Mouse (Mus musculus) liver, embryonic 16.5 days (tissue): ENCODE measurements at regions not wholly inside any gene's neighbourhood (a gene's known extent, or its start where the extent isn't known, plus 50 kb on each side); places are given as distances from the start of the nearest gene placed in this dataset.
"Not testable (repeated sequence)": the region's sequence is repeated elsewhere in the genome, so short reads cannot be mapped to it uniquely, and the experiment has no call there.

Experiments used
- ATAC-seq: fragments of 200-750 bp; cut with Nextera tagmentation; 2 replicates; pipeline ENCODE4 v1.8.0; 2017; ENCODE audit warnings: low read depth, mild to moderate bottlenecking, moderate number of reproducible peaks, moderate library complexity
- H3K27ac ChIP-seq: fragments of 300-500 bp; sonication (generic); 2 replicates; pipeline ENCODE4 v1.5.1; 2014; ENCODE audit warnings: mild to moderate bottlenecking, low read length
- H3K27me3 ChIP-seq: fragments of 300-500 bp; sonication (generic); 2 replicates; pipeline ENCODE4 v1.6.1; 2014; ENCODE audit warnings: low read depth, low read length, mixed read lengths; ENCODE audit not compliant: control insufficient read depth, insufficient read depth
- H3K36me3 ChIP-seq: fragments of 300-500 bp; sonication (generic); 2 replicates; pipeline ENCODE4 v1.6.1; 2014; ENCODE audit warnings: mild to moderate bottlenecking; ENCODE audit not compliant: control insufficient read depth, insufficient read depth
- H3K4me1 ChIP-seq: fragments of 300-500 bp; sonication (generic); 2 replicates; pipeline ENCODE4 v1.6.1; 2014; ENCODE audit warnings: low read depth, low read length, mixed read lengths; ENCODE audit not compliant: control insufficient read depth
- H3K4me2 ChIP-seq: fragments of 300-500 bp; sonication (generic); 2 replicates; pipeline ENCODE4 v1.6.1; 2014; ENCODE audit warnings: low read depth, low read length, mixed read lengths
- H3K4me3 ChIP-seq: fragments of 300-500 bp; sonication (generic); 2 replicates; pipeline ENCODE4 v1.5.1; 2014; ENCODE audit warnings: low read depth, mild to moderate bottlenecking, low read length
- H3K9ac ChIP-seq: fragments of 300-500 bp; sonication (generic); 2 replicates; pipeline ENCODE4 v1.6.1; 2014; ENCODE audit warnings: low read depth, low read length
- H3K9me3 ChIP-seq: fragments of 300-500 bp; sonication (generic); replicated peaks from 2 replicates; pipeline ENCODE4 v1.6.1; 2016; ENCODE audit warnings: low read length; ENCODE audit not compliant: control insufficient read depth
- WGBS: fragments of 180-500 bp; shearing (Covaris S2); extraction: QIAGEN DNeasy Blood & Tissue Kit; methylation state at CpG from one replicate; pipeline ENCODE4 v1.1.7; 2014; ENCODE audit not compliant: insufficient replicate concordance; 5-methylcytosine and 5-hydroxymethylcytosine counted together

DNA sequence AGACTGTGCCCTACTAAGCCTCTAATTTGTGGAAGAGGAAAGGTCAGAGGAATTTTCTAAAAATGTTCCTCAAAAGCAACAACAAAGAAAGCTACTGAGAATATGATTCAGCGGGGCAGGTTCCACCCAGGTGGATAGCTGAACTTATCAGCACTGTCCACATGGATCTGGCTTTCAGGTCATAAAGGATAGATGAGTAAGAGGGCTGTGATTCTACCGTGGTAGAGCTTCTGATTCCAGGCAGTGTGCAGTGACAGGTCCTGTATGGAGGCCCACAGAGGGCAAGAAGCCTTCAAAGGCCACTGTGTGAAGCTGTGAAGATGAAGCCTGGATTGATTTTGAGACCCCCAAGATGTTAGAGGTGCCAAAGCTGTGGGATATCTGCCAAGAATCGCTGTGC, 51.8 kb downstream of the Teddm3 start:
- not testable (repeated sequence) for H3K9me3 ChIP-seq, H3K9ac ChIP-seq, H3K4me1 ChIP-seq, H3K4me3 ChIP-seq, H3K36me3 ChIP-seq, H3K4me2 ChIP-seq, H3K27ac ChIP-seq, ATAC-seq, H3K27me3 ChIP-seq
- 50% methylated on average over 3 of the region's 3 CpGs for WGBS

DNA sequence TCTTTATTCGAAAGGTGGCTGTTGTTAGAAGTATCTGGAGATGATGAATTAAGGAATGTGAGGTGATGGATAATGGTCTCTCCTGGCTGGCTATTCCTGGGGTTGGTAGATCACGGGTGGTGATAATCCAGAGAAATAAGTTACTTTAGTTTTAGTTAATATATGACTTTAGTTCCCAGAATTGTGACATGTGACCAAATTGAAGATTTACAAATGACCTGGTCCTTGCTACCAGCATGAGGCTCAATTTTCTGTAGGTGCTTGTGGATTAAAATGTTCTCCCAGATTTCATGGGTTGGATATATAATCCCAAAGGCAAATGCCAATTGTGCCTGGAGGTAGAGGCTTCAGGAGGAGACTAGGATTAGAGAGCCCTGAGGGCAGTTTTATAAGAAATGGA, 53.7 kb downstream of the Teddm3 start:
- H3K9ac ChIP-seq, H3K4me2 ChIP-seq, H3K4me3 ChIP-seq, H3K36me3 ChIP-seq, ATAC-seq, H3K4me1 ChIP-seq, H3K27me3 ChIP-seq, H3K9me3 ChIP-seq, H3K27ac ChIP-seq: not testable (repeated sequence)
- 41% methylated on average over 2 of the region's 2 CpGs for WGBS

DNA sequence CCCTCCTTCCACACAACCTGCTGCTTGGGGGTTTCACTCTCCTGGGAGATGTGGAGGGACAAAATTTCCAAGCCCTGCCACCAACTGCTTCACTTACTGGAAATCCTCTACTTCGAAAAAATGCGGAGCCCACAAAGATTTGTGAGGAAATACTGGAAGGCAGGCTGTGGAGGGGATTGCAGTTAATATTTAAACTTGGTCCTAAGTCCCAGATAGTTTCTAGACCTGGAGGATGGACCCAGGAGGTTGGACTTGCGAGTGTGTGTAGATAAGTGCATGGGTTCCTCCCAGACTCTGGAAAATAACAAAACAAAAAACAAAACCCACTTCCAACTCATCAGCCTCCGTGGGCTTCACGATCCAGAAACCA, 79.0 kb downstream of the Teddm3 start:
- no peak for ATAC-seq

DNA sequence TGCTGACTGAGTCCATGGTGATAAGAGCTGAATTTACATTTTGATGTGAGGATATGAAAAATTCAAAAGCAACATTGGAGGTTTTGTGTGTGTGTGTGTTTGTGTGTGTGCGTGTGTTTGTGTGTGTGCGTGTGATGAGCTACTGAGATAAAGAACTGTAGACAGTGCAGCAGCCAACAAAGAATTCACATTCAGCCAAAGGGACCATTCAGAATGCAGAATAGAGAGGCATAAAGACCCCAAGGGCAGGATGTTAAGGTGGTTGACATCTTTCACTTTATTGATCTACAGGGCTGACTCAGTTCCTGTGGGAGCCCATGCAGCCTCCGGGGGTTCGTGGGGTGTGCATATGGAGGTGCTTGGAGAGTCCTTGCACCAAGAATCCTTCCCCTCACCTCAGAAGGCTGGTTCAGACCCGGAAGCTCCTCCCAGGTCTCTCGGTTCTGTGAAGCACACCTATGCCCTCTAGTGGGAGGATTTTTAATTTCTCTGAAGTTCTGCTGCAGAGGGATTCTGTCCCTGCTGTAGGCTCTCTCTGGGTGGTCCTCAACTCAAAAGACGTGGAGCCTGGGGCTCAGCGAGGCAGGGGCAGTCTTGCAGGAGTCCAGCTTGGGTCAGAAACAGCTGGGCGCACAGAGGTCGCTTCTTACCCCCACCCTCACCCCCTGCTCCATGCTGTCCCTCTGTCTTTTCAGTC, 79.6 kb downstream of the Teddm3 start:
- not testable (repeated sequence) for H3K4me3 ChIP-seq, H3K27ac ChIP-seq, H3K9me3 ChIP-seq, H3K27me3 ChIP-seq, ATAC-seq, H3K4me1 ChIP-seq, H3K9ac ChIP-seq, H3K36me3 ChIP-seq
- H3K4me2 ChIP-seq = peak overlapping the region; percentile 30; the same call in 1 of the 2 replicates
- 19% methylated on average over 8 of the region's 10 CpGs for WGBS

More for the DNA sequence above, 79.0 kb downstream of the Teddm3 start:
- Histone ChIP-seq H3K4me3 (no peak overlapping the region), H3K4me2 (peak overlapping the region; percentile 30; the same call in 1 of the 2 replicates), H3K9me3 (no peaks in the 10 kb centered on the region), H3K27ac (no peak overlapping the region), H3K9ac (no peak overlapping the region), H3K27me3 (no peaks in the 10 kb centered on the region), H3K4me1 (no peaks in the 10 kb centered on the region), H3K36me3 (no peaks in the 10 kb centered on the region)
- WGBS = 38% methylated on average over 5 of the region's 5 CpGs

- 43% methylated on average over 2 of the region's 2 CpGs for WGBS
- Histone ChIP-seq H3K9me3 (no peaks in the 10 kb centered on the region), H3K4me3 (no peak overlapping the region), H3K9ac (no peak overlapping the region), H3K36me3 (no peaks in the 10 kb centered on the region), H3K27me3 (no peaks in the 10 kb centered on the region), H3K4me1 (no peaks in the 10 kb centered on the region), H3K27ac (no peak overlapping the region), H3K4me2 (no peak overlapping the region)
- ATAC-seq = no peak
Observed at GRCm38 (mm10) chr16:21060211-21060610, 93.6 kb downstream of the Teddm3 start.

GRCm38 (mm10) chr16:21054772-21055171, 99.0 kb downstream of the Teddm3 start:
- no peak for ATAC-seq
- Histone ChIP-seq H3K4me2 (no peak overlapping the region), H3K4me3 (no peak overlapping the region), H3K36me3 (no peaks in the 10 kb centered on the region), H3K27me3 (no peaks in the 10 kb centered on the region), H3K9ac (no peak overlapping the region), H3K4me1 (no peaks in the 10 kb centered on the region), H3K27ac (no peak overlapping the region), H3K9me3 (peaks cover 2% of the 10 kb centered on the region; the same call in 1 of the 2 replicates)

GRCm38 (mm10) chr16:21022087-21022486, 131.7 kb downstream of the Teddm3 start:
- not testable (repeated sequence) for H3K36me3 ChIP-seq, H3K9me3 ChIP-seq, H3K4me3 ChIP-seq, H3K4me1 ChIP-seq, H3K27me3 ChIP-seq, H3K4me2 ChIP-seq, H3K27ac ChIP-seq, H3K9ac ChIP-seq, ATAC-seq
- WGBS = 23% methylated on average over 1 of the region's 1 CpGs

GRCm38 (mm10) chr16:21004871-21005270, 148.9 kb downstream of the Teddm3 start:
- no peaks in the 10 kb centered on the region for H3K9me3 ChIP-seq
- no peak for ATAC-seq
- no peaks in the 10 kb centered on the region for H3K4me1 ChIP-seq
- H3K9ac ChIP-seq = no peak overlapping the region
- H3K27me3 ChIP-seq = no peaks in the 10 kb centered on the region
- no peak overlapping the region for H3K4me3 ChIP-seq
- no peak overlapping the region for H3K4me2 ChIP-seq
- H3K36me3 ChIP-seq = no peaks in the 10 kb centered on the region
- no peak overlapping the region for H3K27ac ChIP-seq

- Histone ChIP-seq H3K9me3 (no peaks in the 10 kb centered on the region), H3K36me3 (no peaks in the 10 kb centered on the region), H3K4me3 (no peak overlapping the region), H3K4me1 (no peaks in the 10 kb centered on the region), H3K27ac (no peak overlapping the region), H3K4me2 (no peak overlapping the region), H3K27me3 (no peaks in the 10 kb centered on the region), H3K9ac (no peak overlapping the region)
- 41% methylated on average over 1 of the region's 1 CpGs for WGBS
- ATAC-seq = no peak
Observed at GRCm38 (mm10) chr16:21001126-21001525, 152.7 kb downstream of the Teddm3 start.
